Mouse (Mus musculus) spleen, postnatal 0 days (tissue): ENCODE measurements around the gene Rps8. TPM values are rescaled to one million over a fixed set of nuclear protein-coding genes. Genes with fewer than 3 reads are reported as not detected.

ENCODE experiments used
- polyA plus RNA-seq: library from polyadenylated mRNA; unstranded; fragments of >200 nt; fragmentation: Nextera tagmentation; extraction: Ambion mirVana; gene quantifications from 2 replicates; pipeline ENCODE4 v1.2.1, GENCODE M21; 2015

The Rps8 gene
- 1,013 and 1,054 TPM in 2 replicates for polyA plus RNA-seq

GRCm38 (mm10) chr4:117155792-117156355 is at the start of gene Rps8:
Rps8 (minus strand) TSS chr4:117156243.

DNA sequence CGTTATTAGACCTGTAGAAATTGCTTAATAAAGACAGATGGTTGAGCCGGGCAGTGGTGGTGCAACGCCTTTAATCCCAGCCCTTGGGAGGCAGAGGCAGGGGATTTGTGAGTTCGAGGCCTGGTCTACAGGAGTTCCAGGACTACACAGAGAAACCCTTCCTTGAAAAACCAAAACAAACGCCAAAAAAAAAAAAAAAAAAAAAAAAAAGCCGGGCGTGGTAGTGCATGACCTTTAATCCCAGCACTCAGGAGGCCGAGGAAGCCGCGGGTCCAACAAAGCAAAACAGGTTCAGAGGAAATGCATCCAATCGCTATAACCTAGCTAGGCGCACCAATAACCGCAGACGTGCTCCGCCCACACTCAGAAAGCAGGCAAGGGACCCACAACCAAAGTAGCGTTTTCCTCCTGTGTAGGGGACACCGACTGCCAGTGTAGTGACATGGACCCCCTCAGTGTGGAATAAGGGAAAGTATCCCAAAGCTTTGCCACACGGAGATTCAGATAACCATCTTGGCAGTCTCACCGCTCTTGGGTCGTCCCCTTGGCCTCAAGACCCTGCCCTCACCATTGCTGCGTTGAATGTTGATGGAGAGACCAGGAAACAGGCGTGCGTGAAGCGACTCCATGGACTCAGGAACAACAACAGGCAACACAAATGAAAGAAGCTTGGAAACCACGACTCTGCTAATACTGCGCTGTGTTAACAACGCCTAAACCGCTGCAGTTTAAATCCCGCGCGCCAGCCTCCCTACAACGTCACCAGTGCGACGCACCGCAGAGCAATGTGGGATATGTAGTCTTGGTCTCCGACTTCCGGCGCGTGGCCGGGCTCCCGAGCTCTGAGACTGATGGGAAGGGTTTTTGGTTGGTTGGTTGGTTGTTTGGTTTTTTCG is 26.1 kb upstream of the Rps8 start, which contains the start of gene Kif2c:
Kif2c (minus strand) TSS at position 777 of the 896 bp plus-strand sequence.

DNA sequence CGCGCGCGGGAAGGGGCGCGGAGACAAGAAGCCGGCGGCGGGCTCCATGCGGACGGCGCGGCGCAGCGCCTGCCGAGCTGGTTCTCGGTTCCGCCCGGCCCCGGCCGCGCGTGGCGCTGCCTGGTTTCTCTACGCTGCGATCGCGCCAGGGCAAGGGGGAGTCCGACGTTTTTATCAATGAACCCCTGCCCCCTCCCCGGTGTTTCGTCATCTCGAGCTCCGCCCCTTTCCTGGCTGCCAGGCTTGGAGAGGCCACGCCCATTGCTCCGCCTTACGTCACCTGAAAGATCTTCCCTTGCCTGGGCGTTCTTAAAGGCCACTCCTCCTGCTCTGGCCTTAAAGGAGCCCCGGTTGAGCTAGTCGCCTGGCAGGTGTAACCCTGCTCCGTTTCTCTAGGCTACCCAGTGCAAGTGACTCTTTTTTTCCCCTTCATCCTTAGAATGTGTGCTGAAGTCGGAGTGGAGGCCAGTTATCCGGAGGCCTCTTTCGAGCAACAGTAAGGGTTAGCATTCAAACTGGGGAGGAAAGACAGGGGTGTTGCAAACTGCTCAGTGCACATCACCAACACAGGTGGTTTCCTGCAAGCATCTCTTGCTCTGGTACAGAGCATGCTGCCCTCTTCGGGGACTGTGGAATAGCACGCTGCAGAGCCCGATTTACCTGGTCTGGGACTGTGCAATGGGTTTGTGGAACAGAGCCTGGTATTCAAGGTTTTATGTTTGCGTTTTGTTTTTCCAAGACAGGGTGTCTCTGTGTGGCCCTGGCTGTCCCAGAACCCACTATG is 22.0 kb downstream of the Rps8 start, which contains the start of gene Plk3:
Plk3 (minus strand) TSS at position 147 of the 784 bp plus-strand sequence.

DNA sequence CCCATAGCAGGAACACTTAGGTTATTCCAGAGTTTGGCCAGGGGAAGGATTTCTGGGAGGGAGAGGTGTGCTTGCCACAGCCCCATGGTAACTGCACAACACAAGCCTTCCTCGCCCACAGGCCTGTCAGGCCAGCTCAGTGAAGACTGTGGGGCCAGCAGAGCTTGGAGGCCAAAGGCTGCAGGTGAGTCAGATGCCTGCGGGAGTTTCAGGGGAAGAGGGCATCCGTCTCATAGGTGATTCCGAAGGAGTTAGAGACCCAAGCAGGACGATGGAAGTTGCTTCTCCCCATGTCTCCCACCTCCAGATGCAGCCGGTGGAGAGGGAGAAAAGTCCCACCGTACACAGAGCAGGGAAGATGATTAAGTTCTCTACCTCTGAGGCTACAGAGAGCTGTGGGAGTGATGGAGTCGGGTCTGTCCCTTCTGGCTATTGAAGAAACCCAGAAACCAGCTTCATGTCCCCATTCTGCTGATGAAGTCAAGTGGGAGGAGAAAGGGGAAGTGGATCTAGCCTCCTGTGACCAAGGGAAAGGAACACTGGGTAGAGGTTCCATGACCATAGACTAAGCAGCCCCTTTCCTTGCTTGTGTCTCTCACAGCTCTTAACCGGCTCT is 29.3 kb downstream of the Rps8 start, which contains the start of gene Tctex1d4:
Tctex1d4 (plus strand) TSS at position 120 of the 616 bp plus-strand sequence.

DNA sequence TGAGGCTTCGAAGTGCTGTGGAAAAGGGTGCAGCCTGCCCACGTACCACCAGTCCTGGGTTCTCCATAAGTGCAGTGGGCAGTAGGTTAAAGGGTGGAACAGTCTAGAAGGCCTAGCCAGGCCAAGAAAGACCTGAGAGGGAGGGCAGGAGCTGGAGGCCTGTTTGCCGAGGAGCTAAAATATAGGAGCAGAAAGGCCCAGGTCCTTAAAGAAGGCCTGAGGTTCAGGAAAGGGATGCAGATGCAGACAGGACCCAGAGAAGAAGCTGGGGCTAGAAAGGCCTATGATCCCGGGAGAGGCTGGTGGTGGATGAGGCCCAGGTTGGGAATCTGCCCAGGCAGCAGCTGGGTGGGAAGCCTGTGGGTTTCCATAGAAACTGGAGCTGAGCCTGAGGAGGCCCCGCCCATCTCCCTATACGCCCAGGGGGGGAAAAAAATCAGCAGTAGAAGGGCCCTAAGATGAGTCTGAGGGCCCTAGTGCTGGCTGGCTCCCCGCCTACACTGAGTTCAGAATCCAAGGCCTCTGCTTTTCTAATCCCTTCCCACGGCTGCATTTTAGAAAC is 30.6 kb downstream of the Rps8 start, which contains the start of gene Btbd19:
Btbd19 (minus strand) TSS at position 378 of the 562 bp plus-strand sequence.

Other genes starting within 250 kb of the Rps8 start
- gene Urod, start 161.8 kb downstream of the Rps8 start, polyA plus RNA-seq: 523 and 599 TPM in 2 replicates
- 6.7 and 7.3 TPM in 2 replicates for gene Hectd3, start 160.9 kb downstream of the Rps8 start, polyA plus RNA-seq
- gene Eif2b3, start 136.8 kb downstream of the Rps8 start, polyA plus RNA-seq: 30.1 and 34.1 TPM in 2 replicates
- gene Ptch2, start 60.2 kb downstream of the Rps8 start, polyA plus RNA-seq: 0.72 and 1.4 TPM in 2 replicates
- gene Btbd19, start 30.5 kb downstream of the Rps8 start, polyA plus RNA-seq: 6.3 and 7.6 TPM in 2 replicates
- gene Tctex1d4, start 29.4 kb downstream of the Rps8 start, polyA plus RNA-seq: 0.25 and 0.36 TPM in 2 replicates
- 1.3 and 1.7 TPM in 2 replicates for gene Plk3, start 22.3 kb downstream of the Rps8 start, polyA plus RNA-seq
- gene Kif2c, start 26.4 kb upstream of the Rps8 start, polyA plus RNA-seq: 30.7 and 33.6 TPM in 2 replicates
- 4.1 and 6.7 TPM in 2 replicates for gene Tmem53, start 95.7 kb upstream of the Rps8 start, polyA plus RNA-seq
- 0.08 and 0.10 TPM in 2 replicates for gene Armh1, start 95.9 kb upstream of the Rps8 start, polyA plus RNA-seq